Mouse (Mus musculus) kidney, embryonic 16.5 days (tissue): Measurements from ENCODE around the gene Pigw. TPM values are rescaled to one million over a fixed set of nuclear protein-coding genes. Genes with fewer than 3 reads are reported as not detected.

Experiments used
- ATAC-seq: fragments of 200-750 bp; cut with Nextera tagmentation; 2 replicates; pipeline ENCODE4 v1.8.0; 2017; ENCODE audit warnings: moderate TSS enrichment; ENCODE audit not compliant: low FRiP score, low TSS enrichment
- H3K27ac ChIP-seq: fragments of 300-500 bp; sonication (generic); 2 replicates; pipeline ENCODE4 v1.5.1; 2014; ENCODE audit warnings: low read length
- H3K27me3 ChIP-seq: fragments of 300-500 bp; sonication (generic); 2 replicates; pipeline ENCODE4 v1.6.1; 2014; ENCODE audit warnings: low read length, control low read depth, mixed read lengths; ENCODE audit not compliant: insufficient read depth
- H3K36me3 ChIP-seq: fragments of 300-500 bp; sonication (generic); 2 replicates; pipeline ENCODE4 v1.6.1; 2014; ENCODE audit warnings: low read length, control low read depth, mixed read lengths; ENCODE audit not compliant: insufficient read depth
- H3K4me1 ChIP-seq: fragments of 300-500 bp; sonication (generic); 2 replicates; pipeline ENCODE4 v1.6.1; 2014; ENCODE audit warnings: low read length, control low read depth, mixed read lengths; ENCODE audit not compliant: insufficient read depth
- H3K4me2 ChIP-seq: fragments of 300-500 bp; sonication (generic); replicated peaks from 2 replicates; pipeline ENCODE4 v1.6.1; 2014; ENCODE audit warnings: low read depth, low read length
- H3K4me3 ChIP-seq: fragments of 300-500 bp; sonication (generic); 2 replicates; pipeline ENCODE4 v1.5.1; 2014; ENCODE audit warnings: mild to moderate bottlenecking, low read length
- H3K9ac ChIP-seq: fragments of 300-500 bp; sonication (generic); replicated peaks from 2 replicates; pipeline ENCODE4 v1.6.1; 2014; ENCODE audit warnings: low read length
- H3K9me3 ChIP-seq: fragments of 300-500 bp; sonication (generic); 2 replicates; pipeline ENCODE4 v1.6.1; 2016; ENCODE audit warnings: low read length, control low read depth
- WGBS: fragments of 180-500 bp; shearing (Covaris S2); extraction: QIAGEN DNeasy Blood & Tissue Kit; methylation state at CpG from one replicate; pipeline ENCODE4 v1.1.7; 2014; 5-methylcytosine and 5-hydroxymethylcytosine counted together
- polyA plus RNA-seq: library from polyadenylated mRNA; unstranded; fragments of >200 nt; fragmentation: Nextera tagmentation; extraction: Ambion mirVana; gene quantifications from 2 replicates; pipeline ENCODE4 v1.2.1, GENCODE M21; 2015

Gene Pigw
- polyA plus RNA-seq, 1 experiment from 2014 or later: 3.8 TPM

GRCm38 (mm10) chr11:84908480-84908879 is 28.4 kb upstream of the Pigw start:
- no peaks in the 10 kb centered on the region for H3K4me1 ChIP-seq
- WGBS: 94% methylated on average over 6 of the region's 6 CpGs

DNA sequence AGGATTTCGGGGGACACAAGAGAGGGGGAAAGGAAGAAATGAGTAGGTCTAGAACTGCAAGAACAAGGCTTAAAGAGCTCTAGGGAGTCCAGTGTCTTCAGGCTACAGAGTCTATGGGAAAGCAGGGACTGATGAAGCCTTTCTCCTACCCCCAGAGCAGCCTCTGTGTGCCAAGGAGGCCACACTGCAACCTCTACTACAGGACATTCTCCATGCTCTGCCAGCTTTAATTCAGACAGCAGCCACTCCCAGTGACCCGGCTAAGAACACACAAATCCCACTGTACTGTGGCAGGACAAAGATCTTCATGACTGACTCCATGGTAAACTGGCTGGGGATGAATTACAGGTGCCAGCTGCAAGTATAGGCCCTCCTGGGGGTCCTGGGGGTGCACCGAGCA is 27.0 kb upstream of the Pigw start:
- H3K9ac ChIP-seq: no peak overlapping the region
- H3K4me2 ChIP-seq: no peak overlapping the region
- ATAC-seq: no peak
- no peak overlapping the region for H3K4me3 ChIP-seq
- H3K9me3 ChIP-seq: no peaks in the 10 kb centered on the region
- H3K27me3 ChIP-seq: no peaks in the 10 kb centered on the region
- WGBS: 72% methylated on average over 3 of the region's 3 CpGs
- no peak overlapping the region for H3K27ac ChIP-seq
- peaks cover 72% of the 10 kb centered on the region for H3K36me3 ChIP-seq
- no peaks in the 10 kb centered on the region for H3K4me1 ChIP-seq

More at GRCm38 (mm10) chr11:84908480-84908879, 28.4 kb upstream of the Pigw start:
- Histone ChIP-seq H3K27ac (no peak overlapping the region), H3K9ac (no peak overlapping the region), H3K27me3 (no peaks in the 10 kb centered on the region), H3K36me3 (peaks cover 67% of the 10 kb centered on the region), H3K4me2 (no peak overlapping the region), H3K4me3 (no peak overlapping the region), H3K9me3 (no peaks in the 10 kb centered on the region)
- no peak for ATAC-seq

- Histone ChIP-seq H3K27ac (no peak overlapping the region), H3K4me3 (no peak overlapping the region), H3K27me3 (no peaks in the 10 kb centered on the region), H3K36me3 (peaks cover 74% of the 10 kb centered on the region), H3K4me1 (no peaks in the 10 kb centered on the region), H3K4me2 (no peak overlapping the region), H3K9ac (no peak overlapping the region), H3K9me3 (no peaks in the 10 kb centered on the region)
- no peak for ATAC-seq
- WGBS: 82% methylated on average over 9 of the region's 9 CpGs
These were observed 24.6 kb upstream of the Pigw start for GRCm38 (mm10) chr11:84904597-84905144.

GRCm38 (mm10) chr11:84893113-84893512 is 13.0 kb upstream of the Pigw start:
- Histone ChIP-seq H3K4me2 (no peak overlapping the region), H3K4me3 (no peak overlapping the region), H3K9me3 (no peaks in the 10 kb centered on the region), H3K9ac (no peak overlapping the region), H3K36me3 (peaks cover 44% of the 10 kb centered on the region), H3K4me1 (no peaks in the 10 kb centered on the region), H3K27ac (no peak overlapping the region), H3K27me3 (no peaks in the 10 kb centered on the region)
- no peak for ATAC-seq
- WGBS: 87% methylated on average over 14 of the region's 15 CpGs

GRCm38 (mm10) chr11:84891705-84892104 is 11.6 kb upstream of the Pigw start:
- H3K4me3 ChIP-seq: no peak overlapping the region
- H3K9ac ChIP-seq: no peak overlapping the region
- no peaks in the 10 kb centered on the region for H3K27me3 ChIP-seq
- H3K36me3 ChIP-seq: peaks cover 42% of the 10 kb centered on the region
- no peak overlapping the region for H3K4me2 ChIP-seq
- 90% methylated on average over 7 of the region's 7 CpGs for WGBS
- ATAC-seq: no peak
- H3K27ac ChIP-seq: no peak overlapping the region
- no peaks in the 10 kb centered on the region for H3K4me1 ChIP-seq
- no peaks in the 10 kb centered on the region for H3K9me3 ChIP-seq

- WGBS: 83% methylated on average over 2 of the region's 2 CpGs
- no peaks in the 10 kb centered on the region for H3K9me3 ChIP-seq
- H3K9ac ChIP-seq: no peak overlapping the region
- H3K4me3 ChIP-seq: no peak overlapping the region
- H3K27ac ChIP-seq: no peak overlapping the region
- ATAC-seq: no peak
- no peaks in the 10 kb centered on the region for H3K27me3 ChIP-seq
- H3K36me3 ChIP-seq: peaks cover 52% of the 10 kb centered on the region
- no peak overlapping the region for H3K4me2 ChIP-seq
- no peaks in the 10 kb centered on the region for H3K4me1 ChIP-seq
These were observed 9.4 kb upstream of the Pigw start for GRCm38 (mm10) chr11:84889492-84889891.

DNA sequence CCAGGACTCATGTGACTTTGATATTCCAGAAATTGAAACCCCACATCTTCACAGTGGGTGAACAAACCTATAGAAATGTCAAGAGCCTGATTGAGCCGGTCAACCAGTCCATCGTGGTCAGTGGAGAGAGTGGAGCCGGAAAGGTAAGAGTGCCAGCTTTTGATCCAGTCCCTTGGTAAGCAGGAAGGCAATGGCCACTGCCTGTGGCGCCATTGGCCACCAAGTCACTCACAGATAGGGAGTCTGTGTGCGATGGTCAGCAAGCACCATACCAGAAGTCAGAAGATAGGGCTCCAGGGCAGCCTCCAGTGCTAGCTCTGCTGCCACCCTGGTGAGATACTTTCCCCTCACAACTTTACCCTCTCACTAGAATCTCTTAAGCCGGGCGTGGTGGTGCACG is 7.9 kb upstream of the Pigw start:
- Histone ChIP-seq H3K27ac (no peak overlapping the region), H3K9me3 (no peaks in the 10 kb centered on the region), H3K4me1 (no peaks in the 10 kb centered on the region), H3K27me3 (no peaks in the 10 kb centered on the region), H3K36me3 (peaks cover 57% of the 10 kb centered on the region), H3K4me2 (no peak overlapping the region), H3K4me3 (no peak overlapping the region), H3K9ac (no peak overlapping the region)
- no peak for ATAC-seq
- 97% methylated on average over 8 of the region's 8 CpGs for WGBS

DNA sequence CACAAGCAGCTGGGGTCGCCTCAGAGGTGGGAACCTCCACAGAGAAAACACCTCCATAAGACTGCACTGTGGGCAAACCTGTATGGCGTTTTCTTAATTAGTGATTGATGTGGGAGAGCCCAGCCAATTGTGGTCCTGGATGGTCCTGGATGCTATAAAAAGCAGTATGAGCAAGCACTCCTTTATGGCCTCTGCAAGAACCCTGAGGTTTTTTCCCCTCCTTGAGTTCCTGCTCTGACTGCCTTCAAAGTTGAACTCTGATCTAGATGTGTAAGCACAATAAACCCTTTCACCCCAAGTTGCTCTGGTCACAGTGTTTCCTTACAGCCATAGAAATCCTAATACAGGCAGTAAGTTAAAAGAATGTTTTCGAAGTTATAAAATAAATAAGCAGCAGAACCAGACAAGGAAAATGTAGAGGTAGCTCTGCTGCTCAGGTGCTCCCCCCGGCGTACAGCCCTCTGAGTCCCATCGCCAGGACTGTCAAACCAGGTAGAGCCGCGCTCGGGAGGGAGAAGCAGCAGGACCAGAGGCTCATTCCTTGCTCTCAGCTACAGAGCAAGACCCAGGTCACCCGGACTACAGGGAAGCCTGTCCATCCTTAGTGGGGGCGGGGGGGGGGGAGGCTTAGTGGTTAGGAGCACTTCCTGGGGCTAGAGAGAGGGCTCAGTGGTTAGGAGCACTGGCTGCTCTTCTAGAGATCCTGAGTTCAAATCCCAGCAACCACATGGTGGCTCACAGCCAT is 6.9 kb upstream of the Pigw start:
- ATAC-seq: no peak
- no peaks in the 10 kb centered on the region for H3K27me3 ChIP-seq
- H3K4me1 ChIP-seq: no peaks in the 10 kb centered on the region
- no peak overlapping the region for H3K4me2 ChIP-seq
- H3K4me3 ChIP-seq: no peak overlapping the region
- no peak overlapping the region for H3K27ac ChIP-seq
- H3K9ac ChIP-seq: no peak overlapping the region
- no peaks in the 10 kb centered on the region for H3K9me3 ChIP-seq
- peaks cover 53% of the 10 kb centered on the region for H3K36me3 ChIP-seq
- 85% methylated on average over 11 of the region's 11 CpGs for WGBS

DNA sequence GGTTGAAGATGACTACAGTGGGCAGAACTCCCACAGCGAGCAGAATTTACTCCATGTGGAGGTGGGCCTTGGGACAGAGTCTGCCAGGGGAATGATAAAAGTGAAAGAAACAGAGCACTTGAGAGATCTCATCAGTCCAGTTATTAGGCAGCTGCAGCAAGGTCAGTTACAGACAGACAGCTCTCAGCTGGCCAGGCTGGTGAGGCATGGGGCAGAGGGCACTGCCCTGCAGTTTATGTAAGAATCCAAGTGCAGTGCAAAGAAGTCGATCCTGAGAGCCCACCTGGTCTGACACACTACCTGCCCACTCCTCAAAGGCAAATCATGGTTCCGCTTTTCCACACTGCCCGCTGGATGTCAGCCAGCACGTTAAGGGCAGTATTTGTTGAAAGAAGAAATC is 6.2 kb upstream of the Pigw start:
- Histone ChIP-seq H3K9ac (no peak overlapping the region), H3K4me3 (no peak overlapping the region), H3K27me3 (no peaks in the 10 kb centered on the region), H3K9me3 (no peaks in the 10 kb centered on the region), H3K27ac (no peak overlapping the region), H3K4me1 (peaks cover 6% of the 10 kb centered on the region), H3K36me3 (peaks cover 52% of the 10 kb centered on the region), H3K4me2 (no peak overlapping the region)
- 83% methylated on average over 5 of the region's 5 CpGs for WGBS
- ATAC-seq: no peak

GRCm38 (mm10) chr11:84885238-84885637 is 5.2 kb upstream of the Pigw start:
- Histone ChIP-seq H3K27me3 (no peaks in the 10 kb centered on the region), H3K4me1 (peaks cover 11% of the 10 kb centered on the region), H3K9ac (no peak overlapping the region), H3K4me2 (no peak overlapping the region), H3K36me3 (peaks cover 52% of the 10 kb centered on the region), H3K9me3 (no peaks in the 10 kb centered on the region), H3K4me3 (no peak overlapping the region), H3K27ac (no peak overlapping the region)
- 89% methylated on average over 4 of the region's 4 CpGs for WGBS
- ATAC-seq: no peak
